Mouse (Mus musculus) liver, adult 2 months (tissue): ENCODE measurements around the gene Baz2b.

Source experiments
- CTCF ChIP-seq: fragments of 200-500 bp; IDR thresholded peaks from 2 replicates; pipeline ENCODE4 v1.5.1; 2011; ENCODE audit warnings: low read depth, low read length, control low read depth
- POLR2A ChIP-seq: fragments of 200-500 bp; IDR thresholded peaks from 2 replicates; pipeline ENCODE4 v1.6.1; 2011; ENCODE audit warnings: low read length, control low read depth; ENCODE audit not compliant: insufficient read depth; ENCODE audit errors: extremely low read depth

GRCm38 (mm10) chr2:60115891-60116554 lies 93.6 kb downstream of the Baz2b start:
- TF ChIP-seq CTCF (no peak), POLR2A (no peak)
